Mouse (Mus musculus) neural tube, embryonic 15.5 days (tissue): ENCODE results near the gene Naxd. TPM values are rescaled to one million over a fixed set of nuclear protein-coding genes. Genes with fewer than 3 reads are reported as not detected.
A peak's percentile ranks its signal among the peaks of the same experiment; 100 is the strongest.

Source experiments
- ATAC-seq: fragments of 200-750 bp; cut with Nextera tagmentation; 2 replicates; pipeline ENCODE4 v1.8.0; 2017; ENCODE audit warnings: mild to moderate bottlenecking, moderate TSS enrichment, moderate library complexity; ENCODE audit not compliant: low FRiP score
- H3K27ac ChIP-seq: fragments of 300-500 bp; sonication (generic); replicated peaks from 2 replicates; pipeline ENCODE4 v1.5.1; 2015; ENCODE audit warnings: mild to moderate bottlenecking, inconsistent platforms
- H3K27me3 ChIP-seq: fragments of 300-500 bp; sonication (generic); replicated peaks from 2 replicates; pipeline ENCODE4 v1.6.1; 2015; ENCODE audit warnings: inconsistent platforms
- H3K36me3 ChIP-seq: fragments of 300-500 bp; sonication (generic); 2 replicates; pipeline ENCODE4 v1.6.1; 2015; ENCODE audit warnings: inconsistent platforms
- H3K4me1 ChIP-seq: fragments of 300-500 bp; sonication (generic); 2 replicates; pipeline ENCODE4 v1.6.1; 2015; ENCODE audit warnings: inconsistent platforms
- H3K4me2 ChIP-seq: fragments of 300-500 bp; sonication (generic); 2 replicates; pipeline ENCODE4 v1.6.1; 2015; ENCODE audit warnings: inconsistent platforms, mild to moderate bottlenecking, moderate library complexity
- H3K4me3 ChIP-seq: fragments of 300-500 bp; sonication (generic); replicated peaks from 2 replicates; pipeline ENCODE4 v1.5.1; 2015; ENCODE audit warnings: mild to moderate bottlenecking, inconsistent platforms
- H3K9ac ChIP-seq: fragments of 300-500 bp; sonication (generic); replicated peaks from 2 replicates; pipeline ENCODE4 v1.6.1; 2015; ENCODE audit warnings: mild to moderate bottlenecking, inconsistent platforms
- H3K9me3 ChIP-seq: fragments of 300-500 bp; sonication (generic); replicated peaks from 2 replicates; pipeline ENCODE4 v1.6.1; 2016; ENCODE audit warnings: inconsistent platforms
- WGBS: fragments of 180-500 bp; shearing (Covaris S2); methylation state at CpG from one replicate; pipeline ENCODE4 v1.1.7; 2015; ENCODE audit warnings: mixed read lengths; 5-methylcytosine and 5-hydroxymethylcytosine counted together
- polyA plus RNA-seq: library from polyadenylated mRNA; unstranded; fragments of >200 nt; fragmentation: Nextera tagmentation; extraction: Ambion mirVana; gene quantifications from 2 replicates; pipeline ENCODE4 v1.2.1, GENCODE M21; 2015

The Naxd gene
- polyA plus RNA-seq, 1 experiment from 2014 or later: 149 TPM

- peaks cover 33% of the 10 kb centered on the region for H3K4me1 ChIP-seq
- H3K27ac ChIP-seq: no peak overlapping the region
- WGBS: 9% methylated on average over 9 of the region's 10 CpGs
- H3K9me3 ChIP-seq: no peaks in the 10 kb centered on the region
- H3K4me2 ChIP-seq: no peak overlapping the region
- no peak overlapping the region for H3K9ac ChIP-seq
- no peak for ATAC-seq
- H3K4me3 ChIP-seq: no peak overlapping the region
- H3K36me3 ChIP-seq: no peaks in the 10 kb centered on the region
- peaks cover 64% of the 10 kb centered on the region for H3K27me3 ChIP-seq
Measured at GRCm38 (mm10) chr8:11475397-11475796, 21.9 kb upstream of the Naxd start.

GRCm38 (mm10) chr8:11475876-11476275 lies 21.4 kb upstream of the Naxd start:
- Histone ChIP-seq H3K4me2 (no peak overlapping the region), H3K27me3 (peaks cover 67% of the 10 kb centered on the region), H3K27ac (no peak overlapping the region), H3K9ac (no peak overlapping the region), H3K4me3 (no peak overlapping the region), H3K9me3 (no peaks in the 10 kb centered on the region), H3K4me1 (peaks cover 33% of the 10 kb centered on the region), H3K36me3 (no peaks in the 10 kb centered on the region)
- no peak for ATAC-seq
- WGBS: 15% methylated on average over 2 of the region's 2 CpGs

GRCm38 (mm10) chr8:11476338-11477177 lies 20.7 kb upstream of the Naxd start:
- ATAC-seq: no peak
- H3K4me1 ChIP-seq: peaks cover 33% of the 10 kb centered on the region
- 9% methylated on average over 24 of the region's 24 CpGs for WGBS
- H3K4me2 ChIP-seq: peak overlapping the region; percentile 99
- H3K4me3 ChIP-seq: peak overlapping the region; percentile 46
- no peaks in the 10 kb centered on the region for H3K9me3 ChIP-seq
- H3K9ac ChIP-seq: no peak overlapping the region
- peaks cover 71% of the 10 kb centered on the region for H3K27me3 ChIP-seq
- H3K27ac ChIP-seq: no peak overlapping the region
- no peaks in the 10 kb centered on the region for H3K36me3 ChIP-seq

- Histone ChIP-seq H3K27me3 (peaks cover 77% of the 10 kb centered on the region), H3K27ac (no peak overlapping the region), H3K9me3 (no peaks in the 10 kb centered on the region), H3K4me3 (peak overlapping the region; percentile 46), H3K4me1 (peaks cover 33% of the 10 kb centered on the region), H3K36me3 (no peaks in the 10 kb centered on the region), H3K9ac (no peak overlapping the region), H3K4me2 (peak overlapping the region; percentile 99)
- 4% methylated on average over 9 of the region's 9 CpGs for WGBS
- no peak for ATAC-seq
Measured at GRCm38 (mm10) chr8:11477178-11477553, 20.1 kb upstream of the Naxd start.

GRCm38 (mm10) chr8:11477811-11478761 lies 19.2 kb upstream of the Naxd start, which contains the start of gene Rab20:
Gene Rab20, minus strand, starts transcription at chr8:11478710.
- H3K9ac ChIP-seq: peak within 1 kb of the TSS; percentile 38
- peaks cover 33% of the 10 kb centered on the region for H3K4me1 ChIP-seq
- under 1% methylated on average over 69 of the region's 69 CpGs for WGBS
- no peak within 1 kb of the TSS for H3K27ac ChIP-seq
- peak within 1 kb of the TSS; percentile 99 for H3K4me2 ChIP-seq
- H3K9me3 ChIP-seq: no peaks in the 10 kb centered on the region
- peak; percentile 79; the same call in 1 of the 2 replicates for ATAC-seq
- peak within 1 kb of the TSS; percentile 46 for H3K4me3 ChIP-seq
- H3K36me3 ChIP-seq: no peaks in the 10 kb centered on the region
- H3K27me3 ChIP-seq: peaks cover 78% of the 10 kb centered on the region

GRCm38 (mm10) chr8:11478807-11479527 lies 18.3 kb upstream of the Naxd start:
- 0 out of 2 replicates have a peak, but pooled peaks have one; percentile 33 for ATAC-seq
- peaks cover 74% of the 10 kb centered on the region for H3K27me3 ChIP-seq
- H3K4me3 ChIP-seq: peak overlapping the region; percentile 46
- 4% methylated on average over 23 of the region's 23 CpGs for WGBS
- no peak overlapping the region for H3K9ac ChIP-seq
- no peaks in the 10 kb centered on the region for H3K9me3 ChIP-seq
- peak overlapping the region; percentile 99 for H3K4me2 ChIP-seq
- H3K27ac ChIP-seq: no peak overlapping the region
- peaks cover 33% of the 10 kb centered on the region for H3K4me1 ChIP-seq
- H3K36me3 ChIP-seq: no peaks in the 10 kb centered on the region

- Histone ChIP-seq H3K4me2 (no peak overlapping the region), H3K27ac (no peak overlapping the region), H3K4me1 (peaks cover 33% of the 10 kb centered on the region), H3K9me3 (no peaks in the 10 kb centered on the region), H3K36me3 (no peaks in the 10 kb centered on the region), H3K9ac (no peak overlapping the region), H3K4me3 (no peak overlapping the region), H3K27me3 (peaks cover 68% of the 10 kb centered on the region)
- ATAC-seq: no peak
- WGBS: 10% methylated on average over 14 of the region's 14 CpGs
Measured at GRCm38 (mm10) chr8:11479591-11479990, 17.7 kb upstream of the Naxd start.

GRCm38 (mm10) chr8:11481876-11482275 lies 15.4 kb upstream of the Naxd start:
- no peak overlapping the region for H3K4me3 ChIP-seq
- H3K36me3 ChIP-seq: no peaks in the 10 kb centered on the region
- ATAC-seq: no peak
- peaks cover 29% of the 10 kb centered on the region for H3K4me1 ChIP-seq
- no peaks in the 10 kb centered on the region for H3K9me3 ChIP-seq
- no peak overlapping the region for H3K4me2 ChIP-seq
- 56% methylated on average over 3 of the region's 3 CpGs for WGBS
- H3K9ac ChIP-seq: no peak overlapping the region
- no peak overlapping the region for H3K27ac ChIP-seq
- peaks cover 46% of the 10 kb centered on the region for H3K27me3 ChIP-seq

GRCm38 (mm10) chr8:11482537-11482936 lies 14.8 kb upstream of the Naxd start:
- H3K9ac ChIP-seq: no peak overlapping the region
- ATAC-seq: no peak

GRCm38 (mm10) chr8:11486142-11486541 lies 11.2 kb upstream of the Naxd start:
- peaks cover 18% of the 10 kb centered on the region for H3K27me3 ChIP-seq
- H3K4me2 ChIP-seq: no peak overlapping the region
- no peak overlapping the region for H3K4me3 ChIP-seq
- H3K9me3 ChIP-seq: no peaks in the 10 kb centered on the region
- no peak for ATAC-seq
- no peak overlapping the region for H3K9ac ChIP-seq
- H3K4me1 ChIP-seq: peaks cover 2% of the 10 kb centered on the region; the same call in 1 of the 2 replicates
- H3K36me3 ChIP-seq: no peaks in the 10 kb centered on the region
- 26% methylated on average over 7 of the region's 7 CpGs for WGBS
- no peak overlapping the region for H3K27ac ChIP-seq

More at GRCm38 (mm10) chr8:11482537-11482936, 14.8 kb upstream of the Naxd start:
- Histone ChIP-seq H3K27me3 (peaks cover 40% of the 10 kb centered on the region), H3K36me3 (no peaks in the 10 kb centered on the region), H3K4me1 (peaks cover 22% of the 10 kb centered on the region), H3K27ac (no peak overlapping the region), H3K4me2 (no peak overlapping the region), H3K9me3 (no peaks in the 10 kb centered on the region), H3K4me3 (no peak overlapping the region)
- WGBS: 68% methylated on average over 3 of the region's 3 CpGs

- Histone ChIP-seq H3K27me3 (peaks cover 14% of the 10 kb centered on the region), H3K4me1 (peaks cover 2% of the 10 kb centered on the region; the same call in 1 of the 2 replicates)
- WGBS: 89% methylated on average over 4 of the region's 4 CpGs
Measured at GRCm38 (mm10) chr8:11487229-11487628, 10.1 kb upstream of the Naxd start.

More at GRCm38 (mm10) chr8:11487229-11487628, 10.1 kb upstream of the Naxd start:
- Histone ChIP-seq H3K4me3 (no peak overlapping the region), H3K36me3 (no peaks in the 10 kb centered on the region), H3K9me3 (no peaks in the 10 kb centered on the region), H3K27ac (no peak overlapping the region), H3K9ac (no peak overlapping the region), H3K4me2 (no peak overlapping the region)
- no peak for ATAC-seq
